Mouse (Mus musculus): ENCODE measurements around the gene Ncoa1. TPM values are rescaled to one million over a fixed set of nuclear protein-coding genes. Genes with fewer than 3 reads are reported as not detected.

Ncoa1 gene
- polyA plus RNA-seq (2012; rRNA removed) (1.7 and 2.0 TPM in 2 replicates), polyA plus RNA-seq (2014; fragmentation: Nextera tagmentation; extraction: Ambion mirVana) (1.1 and 1.7 TPM in 2 replicates)

DNA sequence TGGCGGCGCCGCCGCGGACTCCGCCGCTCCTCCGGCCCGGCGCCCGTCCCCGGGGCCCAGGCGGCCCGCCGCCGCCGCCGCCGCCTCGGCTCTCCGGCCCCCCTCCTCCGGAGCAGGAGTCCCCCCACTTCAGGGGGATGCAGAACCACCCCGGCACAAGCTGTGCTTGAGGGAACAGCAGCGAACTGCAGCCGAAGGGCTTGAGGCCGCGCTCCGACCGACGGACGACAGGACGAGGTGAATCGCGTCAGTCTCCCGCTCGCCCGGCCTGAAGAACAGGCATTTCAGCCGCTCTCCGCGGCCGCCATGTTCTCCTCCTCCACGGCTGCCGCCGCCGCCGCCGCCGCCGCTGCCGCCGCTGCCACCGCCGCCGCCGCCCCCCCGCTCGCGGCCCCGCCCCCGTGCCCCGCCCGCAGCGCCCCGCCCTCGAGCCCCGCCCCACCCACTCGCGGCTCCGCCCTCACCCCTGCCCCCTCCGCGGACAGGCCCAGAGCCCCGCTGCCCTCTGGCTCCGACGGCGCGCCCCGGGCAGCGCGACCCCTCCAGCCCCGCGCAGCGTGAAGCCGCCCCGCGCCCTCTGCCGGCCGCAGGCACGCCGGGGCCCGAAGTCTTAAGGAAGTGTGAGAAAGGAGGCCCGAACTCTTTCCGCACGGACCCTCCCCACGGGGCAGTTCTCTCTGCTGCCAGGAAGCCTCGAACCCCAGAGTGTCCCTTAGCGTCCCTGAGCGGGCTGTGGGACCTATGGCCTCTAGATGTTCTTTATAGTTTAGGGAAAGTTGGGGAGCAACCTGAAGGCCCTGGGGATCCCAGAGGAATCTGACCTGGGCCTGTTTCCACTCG is at the start of gene Ncoa1:
Ncoa1 (minus strand) TSS at position 351 of the 840 bp plus-strand sequence.
- Histone ChIP-seq H3K27me3 (ENCODE audit: control insufficient read depth, insufficient read depth, low read length) (peaks cover 57% of the 10 kb centered on the region), H3K4me3 (ENCODE audit: insufficient read depth in 1 of 2, low read depth in 2 of 2, low read length in 2 of 2) (peak within 1 kb of the TSS; percentile 83 to 93), H3K9ac (replicated peaks) (peak within 1 kb of the TSS; percentile 72), H3K4me1 (replicated peaks; ENCODE audit: control insufficient read depth in 2 of 2, insufficient read depth in 2 of 2, low read length in 1 of 2) (peaks cover 0 to 5% of the 10 kb centered on the region in 2 experiments; a peak in 2 of 4 replicates), H3K4me2 (ENCODE audit: low read depth) (peak within 1 kb of the TSS; percentile 98), H3K36me3 (replicated peaks; ENCODE audit: control insufficient read depth, insufficient read depth, low read depth) (no peaks in the 10 kb centered on the region), H3K9me3 (ENCODE audit: control insufficient read depth, low read length) (no peaks in the 10 kb centered on the region), H3K27ac (no peak within 1 kb of the TSS)
- WGBS (ENCODE audit: insufficient replicate concordance): 2% methylated on average over 77 of the region's 98 CpGs
- TF ChIP-seq CTCF (IDR thresholded peaks at IDR 0.05; ENCODE audit: low read depth) (peak; percentile 38; the same call in 1 of the 2 replicates), EP300 (IDR thresholded peaks at IDR 0.05; ENCODE audit: low read depth) (no peak)
- ATAC-seq (ENCODE audit: insufficient read depth) (peak; percentile 78), DNase-seq (ENCODE audit: low read depth in 3 of 3, low spot score in 3 of 3) (peak; percentile 9 to 26 (median 24))

DNA sequence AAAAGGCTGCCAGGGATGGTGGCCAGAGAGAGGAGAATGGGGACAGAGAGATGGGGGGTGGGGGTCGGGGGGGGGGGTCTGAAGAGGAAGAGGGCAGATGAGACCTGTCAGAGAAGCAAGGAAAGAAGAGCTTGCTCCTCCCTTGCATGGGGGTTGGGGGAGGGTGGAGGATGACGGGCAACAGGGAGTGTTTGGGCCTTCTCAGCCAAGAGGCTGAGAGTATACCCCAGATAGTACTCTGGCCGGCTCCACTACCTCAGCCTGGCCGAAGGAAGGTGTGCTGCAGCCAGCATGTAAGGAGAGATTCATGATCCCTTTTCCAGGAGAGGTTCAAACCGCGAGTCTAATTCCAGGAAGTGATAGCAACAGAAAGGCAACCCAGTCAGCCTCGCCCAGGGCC is 47.6 kb upstream of the Ncoa1 start:
- H3K36me3 ChIP-seq (replicated peaks; ENCODE audit: control insufficient read depth, insufficient read depth, low read depth): no peaks in the 10 kb centered on the region
- peaks cover 0 to 9% of the 10 kb centered on the region in 2 experiments; a peak in 1 of 4 replicates for H3K4me1 ChIP-seq (replicated peaks; ENCODE audit: control insufficient read depth in 2 of 2, insufficient read depth in 2 of 2, low read length in 1 of 2)
- WGBS (ENCODE audit: insufficient replicate concordance): 22% methylated on average over 6 of the region's 7 CpGs
- ATAC-seq (ENCODE audit: insufficient read depth) (no peak), DNase-seq (ENCODE audit: low read depth in 3 of 3, low spot score in 3 of 3) (no peak)
- H3K27ac ChIP-seq: no peak overlapping the region
- no peaks in the 10 kb centered on the region for H3K9me3 ChIP-seq (ENCODE audit: control insufficient read depth, low read length)
- H3K4me3 ChIP-seq (ENCODE audit: insufficient read depth in 1 of 2, low read depth in 2 of 2, low read length in 2 of 2): no peak overlapping the region
- TF ChIP-seq EP300 (IDR thresholded peaks at IDR 0.05; ENCODE audit: low read depth): no peak
- TF ChIP-seq CTCF (IDR thresholded peaks at IDR 0.05; ENCODE audit: low read depth): no peak
- no peak overlapping the region for H3K9ac ChIP-seq (replicated peaks)
- H3K4me2 ChIP-seq (ENCODE audit: low read depth): no peak overlapping the region
- no peaks in the 10 kb centered on the region for H3K27me3 ChIP-seq (ENCODE audit: control insufficient read depth, insufficient read depth, low read length)

DNA sequence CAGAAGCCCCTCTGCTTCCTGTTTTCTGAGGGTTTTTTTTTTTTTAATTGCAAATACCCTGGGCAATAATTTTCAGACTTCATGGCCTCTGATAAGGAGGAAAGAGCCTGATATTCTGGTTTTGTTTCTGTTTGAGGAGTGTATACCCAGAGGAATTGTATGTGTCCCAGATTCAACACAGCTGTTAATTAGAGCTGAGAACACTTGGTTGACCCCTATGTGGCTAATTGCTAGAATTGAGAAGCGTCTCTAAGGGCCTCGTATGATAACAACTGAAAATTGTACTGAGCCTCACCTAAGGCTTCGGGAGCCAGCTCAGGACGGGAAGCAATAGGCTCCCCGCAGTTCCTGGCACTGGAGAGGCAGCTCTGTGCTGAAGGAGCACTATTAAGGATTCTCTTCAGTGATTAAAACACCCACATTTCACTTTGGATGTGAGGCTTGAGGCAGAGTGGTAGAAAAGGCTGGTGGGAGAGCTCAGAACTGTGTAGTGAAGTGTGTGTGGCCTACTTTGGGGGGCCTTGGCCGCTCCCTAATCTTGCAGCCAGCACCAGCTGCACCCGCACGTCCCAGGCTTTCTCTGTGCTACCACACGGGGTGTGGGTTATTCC is 46.8 kb upstream of the Ncoa1 start:
- TF ChIP-seq CTCF (IDR thresholded peaks at IDR 0.05; ENCODE audit: low read depth): no peak
- TF ChIP-seq EP300 (IDR thresholded peaks at IDR 0.05; ENCODE audit: low read depth): no peak
- ATAC-seq (ENCODE audit: insufficient read depth): no peak
- Histone ChIP-seq H3K9me3 (ENCODE audit: control insufficient read depth, low read length) (no peaks in the 10 kb centered on the region), H3K9ac (replicated peaks) (no peak overlapping the region), H3K4me2 (ENCODE audit: low read depth) (no peak overlapping the region), H3K27ac (no peak overlapping the region), H3K36me3 (replicated peaks; ENCODE audit: control insufficient read depth, insufficient read depth, low read depth) (no peaks in the 10 kb centered on the region), H3K4me3 (ENCODE audit: insufficient read depth in 1 of 2, low read depth in 2 of 2, low read length in 2 of 2) (no peak overlapping the region), H3K27me3 (ENCODE audit: control insufficient read depth, insufficient read depth, low read length) (no peaks in the 10 kb centered on the region), H3K4me1 (replicated peaks; ENCODE audit: control insufficient read depth in 2 of 2, insufficient read depth in 2 of 2, low read length in 1 of 2) (peaks cover 0 to 9% of the 10 kb centered on the region in 2 experiments; a peak in 1 of 4 replicates)
- DNase-seq (ENCODE audit: low read depth in 3 of 3, low spot score in 3 of 3): no peak
- WGBS (ENCODE audit: insufficient replicate concordance): 45% methylated on average over 9 of the region's 9 CpGs

DNA sequence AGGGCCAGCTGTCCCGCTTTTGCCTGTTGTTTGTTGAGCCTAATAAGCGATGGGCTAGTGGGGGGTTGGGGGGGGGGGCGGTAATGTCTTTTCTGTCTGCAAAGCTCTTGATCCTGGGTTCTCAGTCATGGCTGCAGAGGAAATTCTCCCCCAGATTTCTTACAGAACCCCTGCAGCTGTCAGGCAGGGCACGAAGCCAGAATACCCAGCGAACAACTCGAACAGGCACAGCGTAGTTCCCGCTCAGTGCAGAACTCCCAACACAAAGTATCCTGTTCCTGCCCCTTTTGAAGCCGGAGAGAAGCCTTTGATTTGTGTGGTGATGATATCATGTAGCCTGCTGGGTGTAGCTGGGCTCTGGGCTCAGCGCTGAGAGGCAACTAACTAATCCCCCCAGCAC is 46.2 kb upstream of the Ncoa1 start:
- Histone ChIP-seq H3K4me3 (ENCODE audit: insufficient read depth in 1 of 2, low read depth in 2 of 2, low read length in 2 of 2) (no peak overlapping the region), H3K9ac (replicated peaks) (no peak overlapping the region), H3K4me2 (ENCODE audit: low read depth) (no peak overlapping the region), H3K36me3 (replicated peaks; ENCODE audit: control insufficient read depth, insufficient read depth, low read depth) (no peaks in the 10 kb centered on the region), H3K27me3 (ENCODE audit: control insufficient read depth, insufficient read depth, low read length) (no peaks in the 10 kb centered on the region), H3K9me3 (ENCODE audit: control insufficient read depth, low read length) (no peaks in the 10 kb centered on the region), H3K27ac (no peak overlapping the region), H3K4me1 (replicated peaks; ENCODE audit: control insufficient read depth in 2 of 2, insufficient read depth in 2 of 2, low read length in 1 of 2) (peaks cover 0 to 9% of the 10 kb centered on the region in 2 experiments; a peak in 1 of 4 replicates)
- no peak for TF ChIP-seq CTCF (IDR thresholded peaks at IDR 0.05; ENCODE audit: low read depth)
- no peak for TF ChIP-seq EP300 (IDR thresholded peaks at IDR 0.05; ENCODE audit: low read depth)
- WGBS (ENCODE audit: insufficient replicate concordance): 38% methylated on average over 10 of the region's 10 CpGs
- ATAC-seq (ENCODE audit: insufficient read depth) (no peak), DNase-seq (ENCODE audit: low read depth in 3 of 3, low spot score in 3 of 3) (no peak)

DNA sequence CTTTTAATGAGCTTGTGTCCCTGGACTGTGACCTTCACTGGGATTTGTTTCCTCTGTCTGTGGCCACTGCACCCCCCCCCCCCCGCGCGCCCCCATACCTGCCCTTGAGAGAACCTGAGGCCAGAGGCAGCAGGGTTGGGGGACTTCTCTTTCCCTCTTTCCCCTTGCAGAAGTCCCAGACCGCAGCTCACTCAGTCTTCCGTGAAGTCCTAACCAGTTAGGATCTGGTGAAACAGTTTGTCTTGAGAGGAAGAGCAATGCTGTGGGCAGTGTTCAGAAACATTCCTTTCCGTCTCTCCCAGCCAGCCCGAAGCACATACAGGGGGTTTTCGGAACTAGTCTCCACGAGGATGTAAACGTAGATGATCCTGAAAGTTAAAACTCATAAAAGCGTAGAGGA is 42.0 kb upstream of the Ncoa1 start:
- H3K4me1 ChIP-seq (replicated peaks; ENCODE audit: control insufficient read depth in 2 of 2, insufficient read depth in 2 of 2, low read length in 1 of 2): no peaks in the 10 kb centered on the region
- DNase-seq (ENCODE audit: low read depth in 3 of 3, low spot score in 3 of 3): no peak
- H3K36me3 ChIP-seq (replicated peaks; ENCODE audit: control insufficient read depth, insufficient read depth, low read depth): no peaks in the 10 kb centered on the region
- 67% methylated on average over 11 of the region's 11 CpGs for WGBS (ENCODE audit: insufficient replicate concordance)
- H3K27ac ChIP-seq: no peak overlapping the region
- H3K4me2 ChIP-seq (ENCODE audit: low read depth): no peak overlapping the region
- H3K4me3 ChIP-seq (ENCODE audit: insufficient read depth in 1 of 2, low read depth in 2 of 2, low read length in 2 of 2): no peak overlapping the region
- ATAC-seq (ENCODE audit: insufficient read depth): no peak
- no peak for TF ChIP-seq EP300 (IDR thresholded peaks at IDR 0.05; ENCODE audit: low read depth)
- TF ChIP-seq CTCF (IDR thresholded peaks at IDR 0.05; ENCODE audit: low read depth): no peak
- H3K27me3 ChIP-seq (ENCODE audit: control insufficient read depth, insufficient read depth, low read length): no peaks in the 10 kb centered on the region
- H3K9ac ChIP-seq (replicated peaks): no peak overlapping the region
- H3K9me3 ChIP-seq (ENCODE audit: control insufficient read depth, low read length): no peaks in the 10 kb centered on the region

Measured in liver, embryonic 14.5 days (tissue).